Mouse (Mus musculus) heart, postnatal 4 days (tissue): ENCODE results near the gene Ttll2. TPM values are rescaled to one million over a fixed set of nuclear protein-coding genes. Genes with fewer than 3 reads are reported as not detected.
"Not testable (repeated sequence)": the region's sequence is repeated elsewhere in the genome, so short reads cannot be mapped to it uniquely, and the experiment has no call there.

Source experiments
- DNase-seq: peaks from one replicate; pipeline ENCODE4 v3.0.0; 2021
- total RNA-seq, 2 experiments: library from RNA; stranded (reverse); gene quantifications; 2 replicates each; pipeline ENCODE4 v1.2.3; 2021

Ttll2 gene
- total RNA-seq, 2 experiments from 2014 or later = not detected

- DNase-seq = peak; percentile 76
These were observed 8.4 kb upstream of the Ttll2 start for GRCm38 (mm10) chr17:7360749-7361465.

GRCm38 (mm10) chr17:7359806-7360205 lies 7.3 kb upstream of the Ttll2 start:
- not testable (repeated sequence) for DNase-seq

- DNase-seq = not testable (repeated sequence)
These were observed 3.7 kb downstream of the Ttll2 start for GRCm38 (mm10) chr17:7348765-7349164.

DNA sequence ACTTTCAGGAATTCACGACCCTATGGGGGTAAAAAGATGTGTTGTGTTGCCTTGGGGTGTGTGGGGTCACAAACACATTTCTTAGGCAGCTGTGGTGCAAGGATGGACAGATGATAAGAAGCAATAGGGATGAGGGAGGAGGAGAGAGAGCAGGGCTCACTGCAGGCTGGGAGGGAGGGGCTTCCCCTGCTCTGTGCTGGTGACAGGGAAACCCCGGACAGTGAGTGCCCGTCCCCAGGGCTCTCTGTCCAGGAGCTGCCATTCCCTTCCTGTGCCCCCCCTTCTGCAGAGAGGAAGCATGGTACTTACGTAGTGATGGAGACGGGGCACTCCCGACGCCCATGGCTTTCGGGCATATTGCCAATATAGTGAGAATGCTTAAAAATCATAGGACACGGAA lies 15.1 kb downstream of the Ttll2 start:
- DNase-seq = not testable (repeated sequence)

DNA sequence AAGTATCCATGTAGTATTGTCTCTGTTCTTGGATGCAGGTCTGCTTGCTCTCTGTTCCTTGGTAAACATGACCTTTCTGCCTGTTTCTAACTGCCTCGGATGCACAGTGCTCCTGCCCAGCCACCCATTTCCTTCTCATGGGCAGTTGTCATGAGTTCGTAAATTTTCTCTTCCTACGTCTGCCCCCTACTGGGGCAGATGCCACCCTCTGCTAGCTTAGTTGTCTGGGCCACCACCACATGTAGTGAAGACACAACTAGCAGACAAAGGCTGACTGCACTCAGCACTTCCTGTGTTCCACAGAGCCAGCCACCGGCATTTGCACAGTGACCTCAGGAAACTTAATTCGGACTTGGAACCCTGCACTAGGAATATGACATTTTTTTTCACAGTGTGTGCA lies 19.8 kb downstream of the Ttll2 start:
- DNase-seq = not testable (repeated sequence)

DNA sequence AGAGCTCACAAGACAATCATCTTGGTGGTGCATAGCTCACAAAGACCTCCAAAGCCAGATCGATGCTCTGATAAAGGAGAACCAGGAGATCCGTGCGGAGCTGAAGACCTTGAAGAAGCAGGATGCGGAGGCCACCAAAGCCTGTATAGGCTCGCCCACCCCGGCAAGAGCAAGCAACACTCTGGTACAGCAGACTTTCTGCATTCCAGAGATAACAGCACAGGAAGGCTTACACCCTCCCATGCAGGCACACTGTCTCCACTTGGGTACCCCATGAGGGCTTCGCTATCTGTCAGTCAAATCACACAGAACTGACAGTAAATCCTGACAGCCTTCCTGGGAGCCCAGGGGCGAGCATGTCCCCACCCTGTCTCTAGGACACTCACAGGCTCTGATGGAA lies 26.1 kb downstream of the Ttll2 start:
- DNase-seq = not testable (repeated sequence)

DNA sequence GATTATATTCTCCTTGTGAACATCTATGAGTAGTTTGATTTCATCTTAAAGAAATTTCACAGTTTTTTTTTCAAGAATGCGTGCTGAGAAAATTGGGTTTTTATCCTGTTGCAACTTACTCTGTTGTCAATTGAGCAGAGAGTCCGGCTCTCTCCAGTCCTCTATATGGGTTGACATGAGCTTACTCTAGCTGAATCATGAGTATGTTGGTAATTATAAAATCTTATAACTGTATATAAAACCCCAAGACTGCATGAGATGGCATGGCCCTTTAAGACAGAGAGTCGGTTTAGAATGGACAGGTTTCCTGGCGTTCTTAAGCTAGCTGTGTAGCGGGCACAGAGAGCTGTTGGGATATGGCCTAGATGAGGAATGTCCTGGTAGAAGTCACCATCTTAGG lies 28.1 kb downstream of the Ttll2 start, which contains the start of gene Tcp10a:
Gene Tcp10a (plus strand): TSS at position 301 of the 400 bp plus-strand sequence.
- DNase-seq = not testable (repeated sequence)

GRCm38 (mm10) chr17:7319789-7320188 lies 32.7 kb downstream of the Ttll2 start:
- not testable (repeated sequence) for DNase-seq

GRCm38 (mm10) chr17:7315693-7316382 lies 36.7 kb downstream of the Ttll2 start:
- DNase-seq = not testable (repeated sequence)

GRCm38 (mm10) chr17:7306278-7307196 lies 46.0 kb downstream of the Ttll2 start:
- DNase-seq = peak; percentile 61

Other genes starting within 250 kb of the Ttll2 start
- 10 to 100 TPM; 26.2 to 31.1 TPM for gene Rps6ka2, start 182.6 kb downstream of the Ttll2 start, total RNA-seq
- not detected for gene Tcp10a, start 28.1 kb downstream of the Ttll2 start, total RNA-seq
- not detected for gene Gm49630, start 19.3 kb upstream of the Ttll2 start, total RNA-seq
- not detected for gene Unc93a2, start 32.8 kb upstream of the Ttll2 start, total RNA-seq